Mouse (Mus musculus) urinary bladder, postnatal 14 days (tissue): ENCODE measurements around the gene Eif4ebp2.
"Not testable (repeated sequence)": the region's sequence is repeated elsewhere in the genome, so short reads cannot be mapped to it uniquely, and the experiment has no call there.

ENCODE experiments used
- DNase-seq: peaks from one replicate; pipeline ENCODE4 v3.0.0; 2021; ENCODE audit warnings: low spot score

Gene Eif4ebp2

DNA sequence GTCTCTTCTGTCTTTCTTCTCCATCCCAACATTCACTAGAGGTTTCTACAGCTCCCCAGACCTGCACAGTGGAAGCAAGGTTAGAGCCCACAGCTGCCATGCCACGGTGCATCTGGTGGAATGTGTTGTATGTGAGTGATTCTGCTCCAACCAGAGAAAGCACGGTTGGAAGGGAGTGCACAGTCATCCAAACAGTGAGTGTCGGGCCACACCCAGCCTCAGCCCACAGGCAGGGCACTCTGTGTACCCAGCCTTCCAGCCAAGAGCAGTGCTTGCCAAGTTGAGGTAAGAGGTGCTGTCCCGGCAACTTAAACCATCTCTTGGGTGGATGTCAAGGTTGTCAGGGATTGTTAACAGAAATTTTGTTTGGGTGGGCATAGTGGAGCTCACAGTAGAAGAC is 12.5 kb upstream of the Eif4ebp2 start:
- DNase-seq: peak; percentile 61

DNA sequence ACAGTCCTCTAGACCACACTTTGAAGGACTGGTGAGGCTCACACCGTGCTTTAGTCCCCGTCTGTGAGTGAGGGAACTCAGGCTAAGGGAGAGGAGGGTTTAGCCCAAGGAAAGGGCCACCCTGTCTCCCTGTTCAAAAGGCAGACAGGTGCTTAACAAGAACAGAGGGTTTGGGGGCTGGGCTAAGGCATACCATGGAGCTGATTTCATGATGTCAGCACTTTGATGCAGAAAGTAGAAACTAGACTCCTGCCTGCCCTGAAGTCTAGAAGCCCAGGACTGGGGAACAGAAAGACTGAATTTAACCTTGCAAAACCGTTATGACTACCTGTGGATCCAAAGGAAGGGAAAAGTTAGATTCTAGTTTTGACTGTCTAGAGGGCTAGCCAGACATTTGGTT is 4.7 kb upstream of the Eif4ebp2 start:
- DNase-seq: no peak

GRCm38 (mm10) chr10:61453171-61453570 is 710 bp upstream of the Eif4ebp2 start:
- not testable (repeated sequence) for DNase-seq

DNA sequence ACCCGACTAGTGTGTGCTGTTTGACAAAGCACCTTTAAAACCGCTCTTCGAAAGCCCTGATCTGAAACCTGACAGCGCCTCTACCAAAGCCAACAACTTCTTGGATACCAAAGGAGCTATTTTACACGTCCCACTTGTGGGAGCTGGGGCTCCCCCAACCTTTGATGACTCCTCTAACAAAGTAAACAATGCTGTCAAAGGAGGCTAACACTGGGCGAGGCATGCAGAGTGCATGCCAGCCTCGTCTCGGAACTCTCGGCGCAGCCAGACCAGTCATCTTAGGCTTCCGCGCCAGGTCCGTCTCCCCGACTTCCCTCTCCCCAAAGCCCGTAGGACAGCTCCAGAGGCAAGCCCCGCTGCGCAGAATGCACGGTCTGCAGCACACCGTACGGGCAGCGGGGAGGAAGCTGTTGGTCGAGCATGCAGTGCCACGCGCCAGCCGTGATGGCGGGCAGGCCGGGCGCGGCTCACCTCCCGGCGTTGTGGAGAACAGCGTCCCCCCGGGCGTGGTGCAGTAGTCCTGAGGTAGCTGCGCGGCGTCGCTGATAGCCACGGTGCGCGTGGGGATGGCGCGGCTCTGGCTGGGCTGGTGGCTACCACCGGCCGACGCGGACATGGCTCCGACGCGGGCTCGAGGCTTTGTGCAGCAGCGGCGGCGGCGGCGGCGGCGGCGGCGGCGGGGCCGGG is 387 bp downstream of the Eif4ebp2 start:
- peak; percentile 40 for DNase-seq

DNA sequence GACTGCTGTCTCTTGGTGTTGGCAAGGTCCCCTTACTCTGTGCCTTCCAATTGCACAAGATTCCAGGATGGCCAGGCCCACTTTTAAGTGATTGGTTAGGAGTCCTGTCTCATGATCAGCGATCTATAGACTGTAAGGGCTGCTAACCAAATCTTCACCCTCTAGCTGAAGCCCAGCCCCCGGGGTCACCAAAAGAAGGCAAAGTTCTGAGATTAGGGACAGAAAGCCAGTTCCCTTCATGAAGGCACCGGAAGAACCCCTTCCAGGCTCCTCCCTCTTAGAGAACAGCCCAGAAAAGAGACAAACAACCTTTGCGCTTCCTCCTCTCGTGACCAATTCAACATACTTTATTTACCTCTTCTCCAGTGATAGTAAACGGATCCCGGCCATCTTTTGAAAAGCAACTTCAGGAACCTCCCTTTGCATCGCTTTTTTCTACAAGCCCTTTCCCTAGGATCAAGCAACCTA is 964 bp downstream of the Eif4ebp2 start:
- peak; percentile 35 for DNase-seq

DNA sequence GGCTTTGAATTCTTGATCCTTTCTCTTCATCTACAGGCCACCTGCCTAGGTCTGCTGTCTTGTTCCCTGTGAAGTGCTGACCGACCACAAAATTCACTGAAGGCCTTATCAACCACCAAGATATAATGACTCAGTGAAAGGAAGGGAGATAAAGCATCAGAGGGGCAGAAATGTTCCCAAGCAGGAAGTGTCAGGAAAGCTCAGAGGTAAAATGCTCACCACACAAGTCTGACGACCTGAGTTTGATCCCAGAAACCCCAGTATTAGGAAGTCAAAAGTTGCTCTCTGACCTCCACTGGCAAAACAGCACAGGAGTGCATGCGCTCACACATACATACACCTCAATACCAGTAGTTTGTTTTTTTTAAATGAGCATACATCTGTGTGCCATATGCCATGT is 3.6 kb downstream of the Eif4ebp2 start:
- DNase-seq: peak; percentile 37

DNA sequence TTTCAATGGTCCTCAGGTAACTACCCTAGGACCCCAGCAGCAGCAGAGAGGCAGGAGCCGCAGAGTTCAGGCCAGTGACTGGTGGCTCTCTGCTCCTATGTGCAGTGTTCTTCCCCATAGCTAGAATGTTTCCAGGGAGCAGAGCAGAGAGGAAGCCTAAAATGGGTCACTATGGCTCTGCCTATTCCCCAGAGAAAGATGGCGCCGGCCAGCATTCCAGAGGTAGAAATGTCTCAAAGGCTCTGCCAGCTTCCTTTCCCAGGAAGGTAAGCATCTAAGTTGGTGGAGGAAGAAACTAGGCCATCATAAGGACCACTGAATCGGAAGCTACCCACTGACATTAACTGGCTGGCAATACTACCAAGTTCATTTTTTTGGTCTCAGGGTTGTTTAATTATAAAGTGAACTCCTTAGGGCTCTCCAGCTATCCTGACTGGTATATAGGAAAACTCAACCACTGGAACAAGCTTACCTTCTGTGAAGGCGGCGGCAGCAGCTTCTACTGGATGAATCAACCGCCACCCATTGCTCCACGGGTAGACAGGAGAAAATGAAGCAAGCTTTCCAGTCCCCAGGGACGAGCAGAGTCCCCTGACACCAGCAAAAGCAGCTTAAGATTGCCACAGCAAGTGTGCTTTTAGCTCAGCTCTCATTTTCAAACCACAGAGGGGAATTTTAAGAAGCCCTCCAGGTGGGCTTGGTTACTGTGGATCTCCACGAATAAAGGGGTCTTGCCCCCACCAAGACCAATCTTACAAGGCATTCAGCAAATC is 4.7 kb downstream of the Eif4ebp2 start:
- no peak for DNase-seq

- DNase-seq: no peak
Measured at GRCm38 (mm10) chr10:61445016-61445415, 7.4 kb downstream of the Eif4ebp2 start.

DNA sequence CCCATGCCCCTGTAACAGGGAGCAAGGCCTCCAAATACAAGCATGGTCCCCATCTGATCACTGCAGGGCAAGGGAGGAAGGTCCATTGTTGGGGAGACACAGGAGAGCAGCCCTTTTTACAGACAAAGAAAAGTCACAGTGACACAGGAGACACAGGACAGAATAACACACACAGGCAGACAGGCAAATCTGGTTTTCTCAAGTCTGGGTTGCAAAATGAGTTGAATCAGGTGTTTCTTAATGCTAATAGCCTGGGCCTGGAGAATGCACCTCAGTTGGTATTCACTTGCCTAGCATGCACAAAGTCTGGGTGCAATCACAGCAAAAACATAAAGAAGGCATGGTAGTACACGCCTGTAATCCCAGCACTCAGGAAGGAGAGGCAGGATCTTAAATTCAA is 8.6 kb downstream of the Eif4ebp2 start:
- DNase-seq: no peak

- no peak for DNase-seq
Measured at GRCm38 (mm10) chr10:61443456-61443855, 9.0 kb downstream of the Eif4ebp2 start.

DNA sequence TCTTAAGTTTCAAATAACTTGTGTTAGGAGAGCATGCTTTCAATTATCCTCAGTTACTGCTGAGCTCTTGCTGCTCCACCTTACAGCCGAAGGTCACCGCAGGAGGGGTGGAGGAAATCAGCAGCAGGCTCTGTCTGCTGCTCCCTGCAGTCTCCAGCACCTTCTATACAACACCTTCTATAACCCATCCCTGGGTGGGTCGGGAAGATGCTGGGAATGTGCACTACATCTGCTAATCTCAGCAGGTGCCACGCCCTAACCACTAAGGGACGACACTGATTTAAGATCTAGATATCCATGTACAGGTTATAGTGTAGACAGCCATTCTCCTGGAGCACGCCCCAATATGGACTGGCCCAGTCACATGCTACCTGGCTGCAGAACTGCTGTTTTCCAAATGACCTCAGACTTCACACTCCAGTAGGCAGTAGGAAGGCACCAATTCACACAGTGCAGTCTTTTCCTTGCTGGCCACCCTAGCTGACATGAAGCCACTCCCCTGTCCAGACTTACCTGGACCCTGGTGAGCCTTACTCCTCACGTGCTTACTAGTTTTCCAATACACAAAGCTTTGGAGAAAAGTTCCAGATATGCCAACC is 12.2 kb downstream of the Eif4ebp2 start:
- no peak for DNase-seq

GRCm38 (mm10) chr10:61431375-61431774 is 21.1 kb downstream of the Eif4ebp2 start:
- DNase-seq: no peak

- DNase-seq: no peak
Measured at GRCm38 (mm10) chr10:61429043-61429442, 23.4 kb downstream of the Eif4ebp2 start.

- DNase-seq: no peak
Measured at GRCm38 (mm10) chr10:61428416-61428815, 24.0 kb downstream of the Eif4ebp2 start.

DNA sequence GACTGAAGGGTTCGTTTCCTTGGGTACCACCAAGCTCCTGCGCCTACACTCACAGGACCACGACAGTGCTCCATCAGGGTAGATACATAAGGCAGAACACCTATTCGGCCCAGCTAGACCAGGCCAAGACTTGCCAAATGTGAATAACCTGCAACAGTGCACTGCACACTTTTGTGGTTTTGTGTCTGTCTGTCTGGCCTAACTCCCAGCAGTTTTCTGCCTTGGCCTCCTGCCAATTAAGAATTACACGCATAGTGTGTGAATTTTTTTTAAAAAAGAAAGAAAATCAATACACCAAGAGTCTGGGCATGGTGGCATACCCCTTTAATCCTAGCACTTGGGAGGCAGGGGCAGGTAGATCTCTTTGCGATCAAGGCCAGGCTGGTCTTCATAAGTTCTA is 24.5 kb downstream of the Eif4ebp2 start:
- DNase-seq: no peak

DNA sequence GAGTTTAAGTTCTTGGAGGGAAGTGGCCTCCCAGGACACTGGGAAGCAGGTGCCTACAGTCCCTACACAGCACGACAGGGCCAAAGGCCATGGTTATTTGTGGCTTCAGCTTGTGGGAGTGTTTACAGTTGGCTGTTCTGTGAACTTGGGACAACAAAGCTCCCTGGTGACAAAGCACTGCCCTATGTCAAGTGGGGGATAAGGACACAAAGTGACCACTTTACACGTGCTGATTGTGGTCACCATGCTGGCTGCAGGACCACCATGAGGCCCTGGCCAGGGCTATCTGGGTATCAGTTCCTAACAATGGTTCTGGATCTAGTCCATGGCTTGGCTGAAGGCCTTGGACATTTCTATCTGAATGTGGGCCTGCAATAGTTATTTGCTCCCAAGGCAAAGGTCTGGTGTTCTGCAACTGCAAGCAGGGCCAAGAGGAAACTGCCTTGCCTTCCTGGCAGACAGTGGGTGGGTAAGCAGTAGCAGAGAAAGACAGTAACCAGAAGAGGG is 26.2 kb downstream of the Eif4ebp2 start:
- no peak for DNase-seq

DNA sequence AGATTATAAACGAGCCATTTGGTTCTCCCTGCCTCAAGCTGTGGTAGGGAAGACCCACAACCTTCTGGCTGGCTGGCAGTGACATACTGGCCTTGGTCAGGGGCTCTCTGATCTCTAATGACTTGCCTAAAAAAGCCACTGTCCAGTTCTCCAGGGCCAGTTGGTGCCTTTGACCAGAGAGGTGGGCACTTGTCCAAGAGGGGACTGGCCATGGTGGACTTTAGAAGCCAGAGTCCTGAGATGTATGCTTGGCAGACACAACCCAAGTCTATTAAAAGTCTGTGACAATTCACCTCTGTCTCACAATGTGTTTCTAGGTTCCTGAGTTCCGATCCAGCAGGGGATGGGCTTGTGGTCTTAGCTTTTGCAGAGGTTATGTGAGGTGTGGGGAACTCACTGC is 27.4 kb downstream of the Eif4ebp2 start:
- no peak for DNase-seq

DNA sequence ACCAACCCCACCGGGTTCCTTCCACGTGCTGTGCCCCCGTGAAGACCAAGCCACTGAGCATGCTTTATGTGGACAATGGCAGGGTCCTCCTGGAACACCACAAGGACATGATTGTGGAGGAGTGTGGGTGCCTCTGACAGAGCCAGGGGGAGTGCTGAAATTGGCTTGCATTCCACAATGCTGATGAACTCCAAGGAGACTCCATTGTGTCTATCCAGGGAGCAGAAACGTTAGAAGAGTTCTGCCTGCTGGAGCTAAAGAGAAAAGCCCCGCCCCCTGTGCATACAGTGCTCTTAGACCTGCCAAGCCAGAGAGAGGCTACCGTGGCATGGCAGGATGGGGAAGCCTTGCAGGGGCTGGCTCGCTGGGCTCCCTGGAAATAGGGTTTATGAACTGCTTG is 28.0 kb downstream of the Eif4ebp2 start:
- no peak for DNase-seq

DNA sequence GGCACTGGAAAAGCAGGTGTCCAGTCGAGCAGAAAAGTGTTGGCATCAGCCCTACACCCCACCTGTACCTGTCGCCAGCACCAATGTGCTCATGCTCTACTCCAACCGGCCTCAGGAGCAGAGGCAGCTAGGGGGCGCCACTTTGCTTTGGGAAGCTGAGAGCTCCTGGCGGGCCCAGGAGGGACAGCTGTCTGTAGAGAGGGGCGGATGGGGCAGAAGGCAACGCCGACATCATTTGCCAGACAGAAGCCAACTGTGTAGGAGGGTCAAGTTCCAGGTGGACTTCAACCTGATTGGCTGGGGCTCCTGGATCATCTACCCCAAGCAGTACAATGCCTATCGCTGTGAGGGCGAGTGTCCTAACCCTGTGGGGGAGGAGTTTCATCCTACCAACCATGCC is 29.2 kb downstream of the Eif4ebp2 start:
- DNase-seq: peak; percentile 62

GRCm38 (mm10) chr10:61422861-61423260 is 29.6 kb downstream of the Eif4ebp2 start:
- DNase-seq: no peak

- no peak for DNase-seq
Measured at GRCm38 (mm10) chr10:61420011-61420410, 32.5 kb downstream of the Eif4ebp2 start.

DNA sequence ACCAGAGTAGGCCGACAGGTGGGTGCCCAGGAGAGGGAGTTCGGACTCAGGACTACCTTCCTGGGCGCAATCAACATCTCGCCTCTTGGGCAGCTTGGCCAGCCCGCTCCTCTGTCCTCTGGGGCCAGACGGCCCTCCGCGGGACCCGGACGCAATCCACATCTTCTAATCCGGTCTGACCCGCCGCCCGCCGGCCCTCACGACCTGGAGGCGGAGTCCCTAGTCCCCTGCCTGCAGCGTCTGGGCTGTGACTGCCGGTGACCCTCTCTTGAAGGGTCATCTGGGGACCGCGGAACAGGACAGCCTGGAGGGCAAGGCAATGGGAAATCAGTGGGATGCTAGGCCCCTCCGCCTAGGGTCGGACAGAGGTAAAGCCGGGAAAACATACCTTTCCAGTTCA is 33.3 kb downstream of the Eif4ebp2 start:
- DNase-seq: no peak
